Mouse (Mus musculus) spleen, adult 18-20 months (tissue): ENCODE results near the gene Stpg4.
A peak's percentile ranks its signal among the peaks of the same experiment; 100 is the strongest.

Experiments
- DNase-seq, 2 experiments: peaks; one replicate each; pipeline ENCODE4 v3.0.0; 2022; ENCODE audit warnings: mixed read lengths in 2 of 2

Gene Stpg4

DNA sequence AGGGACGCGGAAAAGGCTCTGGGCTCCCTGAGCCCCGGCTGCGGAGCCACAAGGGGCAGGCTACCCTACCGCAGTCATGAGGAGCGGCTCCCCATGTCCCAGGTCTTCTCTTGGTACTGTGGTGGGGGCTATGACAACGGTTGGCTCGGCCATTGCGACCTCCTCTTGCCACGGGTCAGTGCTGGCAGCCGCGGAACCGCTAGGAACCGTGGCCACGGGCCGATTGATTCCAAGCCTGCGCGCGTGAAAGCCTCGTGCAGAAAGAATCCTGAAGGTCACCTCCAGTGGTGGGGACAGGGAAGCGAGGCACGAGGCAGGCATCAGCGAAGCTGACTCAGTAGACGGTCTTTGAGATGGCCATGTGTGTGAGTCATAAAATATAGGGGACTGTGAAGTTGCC, at the start of gene Stpg4:
TSS of gene Stpg4 (minus strand) at position 231 of the 400 bp plus-strand sequence.
- no peak for DNase-seq

DNA sequence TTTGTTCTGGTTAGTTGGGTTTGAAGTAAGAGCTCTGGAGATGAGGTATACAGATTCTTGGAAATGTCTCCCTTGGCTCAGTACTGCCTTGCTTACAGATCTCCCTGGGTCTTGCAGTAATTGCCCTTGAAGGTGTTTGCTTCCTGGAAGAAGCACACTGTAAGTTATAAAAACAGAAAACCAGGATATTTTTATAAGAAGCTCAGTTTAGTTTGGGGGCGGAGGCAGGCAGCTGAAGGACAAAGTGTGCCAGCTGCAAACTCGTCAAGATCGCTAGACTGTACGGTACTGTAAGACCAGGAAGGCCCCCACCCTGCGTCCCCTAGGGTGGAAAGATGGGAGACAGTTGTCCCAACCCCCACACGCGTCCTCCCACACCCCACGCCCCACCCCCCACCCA, 47.8 kb upstream of the Stpg4 start:
- no peak for DNase-seq

DNA sequence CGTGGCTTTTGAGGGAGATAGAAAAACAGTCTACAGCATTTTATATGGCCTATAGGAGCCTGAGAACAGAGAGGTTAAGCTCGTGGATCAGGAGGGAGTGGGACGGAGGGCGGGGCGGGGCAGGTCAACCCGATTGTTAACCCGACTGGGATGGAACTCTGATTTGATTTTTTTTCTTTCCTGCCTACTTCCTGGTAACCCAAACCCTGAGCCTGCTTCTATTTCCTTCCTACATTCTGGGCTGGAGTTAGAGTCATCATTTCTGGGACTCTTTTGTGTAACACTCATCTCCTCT, 46.9 kb upstream of the Stpg4 start:
- no peak for DNase-seq

DNA sequence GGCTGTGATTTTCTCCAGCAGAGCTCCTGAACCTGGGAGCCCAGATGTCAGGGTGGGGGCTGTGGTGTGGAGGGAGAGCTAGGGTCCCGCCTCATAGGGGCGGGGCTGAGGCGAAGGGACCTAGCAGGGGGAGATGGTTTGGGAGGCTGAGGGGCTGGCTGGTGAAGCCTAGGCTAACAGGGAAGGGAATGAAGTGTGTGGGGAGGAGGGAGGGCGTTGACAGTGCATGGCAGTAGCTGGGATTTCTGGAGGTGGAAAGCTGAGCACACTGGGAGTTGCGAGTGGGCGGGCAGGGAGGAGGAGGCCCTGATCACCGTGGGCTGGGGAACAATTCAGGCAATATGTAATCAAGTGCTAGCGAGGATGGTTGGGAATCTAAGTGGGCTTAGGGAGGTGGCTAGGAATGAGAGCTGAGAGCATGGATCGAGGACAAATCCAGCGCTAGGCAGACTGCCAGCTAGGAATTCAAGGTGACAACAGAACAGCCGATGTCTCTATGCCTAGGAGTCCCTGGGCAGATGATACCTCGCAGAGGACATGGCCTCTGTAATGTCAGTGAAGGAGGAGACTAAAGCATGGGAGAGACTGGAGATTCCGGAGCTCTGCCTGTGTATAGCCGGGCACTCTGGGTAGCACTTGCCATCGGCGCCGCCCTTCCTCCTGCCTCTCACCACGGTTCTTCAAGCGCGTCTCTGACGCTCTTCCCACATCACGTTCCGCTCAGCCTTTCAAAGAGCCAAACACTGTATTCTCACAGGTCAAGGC, 46.4 kb upstream of the Stpg4 start:
- DNase-seq: peak in 1 of 2 experiments; percentile 23

DNA sequence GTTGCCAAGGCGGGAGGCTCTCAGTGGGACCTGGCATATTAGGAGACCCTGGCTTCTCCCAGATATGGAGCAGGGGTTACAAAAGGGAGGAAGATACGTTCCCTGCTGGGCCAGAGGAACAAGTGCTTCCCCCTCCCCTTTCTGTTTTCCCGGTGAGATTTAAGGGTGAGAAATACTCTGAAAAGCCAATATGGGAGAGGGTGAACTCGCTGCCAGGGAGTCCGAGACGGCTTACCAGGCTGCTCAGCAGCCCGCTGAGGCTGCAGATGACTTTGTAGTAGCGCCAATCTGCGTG, 45.8 kb upstream of the Stpg4 start:
- DNase-seq: no peak

DNA sequence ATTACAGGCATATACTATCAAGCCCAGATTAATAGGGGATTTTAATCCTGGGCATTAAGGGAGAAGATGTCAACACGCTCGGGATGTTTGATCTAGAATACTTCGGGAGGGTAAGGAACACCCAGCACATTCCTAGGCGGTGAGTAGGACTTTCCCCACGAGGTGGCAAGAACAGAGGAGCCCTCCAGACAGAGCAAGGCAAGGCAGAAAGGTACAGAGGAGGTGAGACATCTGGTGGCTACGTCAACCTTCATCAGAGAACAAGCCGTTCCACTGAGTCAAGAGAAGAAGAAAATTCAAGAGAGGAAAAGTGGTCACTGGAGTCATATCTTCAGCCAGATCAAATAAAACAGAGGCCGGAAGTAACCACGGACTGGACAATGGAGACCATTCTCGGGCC, 45.3 kb upstream of the Stpg4 start:
- no peak for DNase-seq

DNA sequence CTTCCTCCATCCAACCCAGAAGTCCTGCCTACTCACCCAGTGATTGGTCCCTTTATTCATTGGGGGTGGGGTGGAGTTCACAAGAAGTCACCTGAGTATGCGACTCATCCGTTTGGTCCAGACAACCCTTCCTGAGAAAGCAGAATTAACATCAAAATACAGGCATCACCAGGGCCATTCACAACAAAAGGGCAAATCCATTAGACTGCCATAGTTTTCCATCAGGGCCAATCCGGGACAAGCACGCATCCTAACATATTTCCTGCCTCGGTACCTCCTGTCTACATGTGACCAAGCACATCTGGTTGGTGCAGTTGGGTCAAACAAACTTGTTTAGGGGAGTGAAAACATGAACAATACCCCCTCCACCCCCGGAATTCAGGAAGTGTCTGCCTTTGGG, 44.1 kb upstream of the Stpg4 start:
- no peak for DNase-seq

DNA sequence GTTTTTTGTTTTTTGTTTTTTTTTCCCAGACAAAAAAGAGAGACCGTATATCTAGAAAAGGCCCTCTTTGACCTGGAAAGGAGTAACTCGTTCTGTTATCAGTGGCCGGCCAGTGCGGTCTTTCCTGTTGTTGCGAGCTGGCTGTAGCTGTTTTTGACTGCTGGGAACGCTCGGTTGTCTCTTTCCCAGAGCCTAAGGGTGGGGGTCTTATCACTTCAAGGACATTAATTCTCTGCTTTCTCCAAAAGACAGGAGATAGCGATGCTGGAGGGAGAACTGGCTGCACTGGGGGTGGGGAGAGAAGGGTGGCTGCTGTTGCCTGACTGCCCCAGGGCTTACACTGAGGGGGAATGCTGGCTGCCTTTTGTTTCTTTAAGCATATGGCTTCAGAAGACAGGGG, 43.3 kb upstream of the Stpg4 start:
- no peak for DNase-seq

DNA sequence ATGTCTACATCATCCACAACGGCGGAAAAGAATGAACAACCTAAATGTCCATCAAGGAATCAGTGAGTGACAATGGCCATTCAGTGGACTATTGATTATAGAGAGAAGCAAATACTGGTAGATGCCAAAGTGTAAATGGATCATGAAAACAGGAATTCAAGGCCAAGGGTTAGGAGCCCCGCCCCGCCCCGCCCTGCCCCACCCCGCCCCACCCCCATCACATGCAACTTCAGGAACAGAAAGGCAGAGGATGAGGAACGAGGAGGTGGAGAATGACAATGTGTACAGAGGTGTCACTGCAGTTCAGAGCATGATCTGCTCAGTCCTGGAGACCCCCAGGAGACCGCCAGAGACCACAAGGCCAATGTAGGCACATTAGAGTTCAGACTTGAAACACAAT, 42.7 kb upstream of the Stpg4 start:
- DNase-seq: no peak

DNA sequence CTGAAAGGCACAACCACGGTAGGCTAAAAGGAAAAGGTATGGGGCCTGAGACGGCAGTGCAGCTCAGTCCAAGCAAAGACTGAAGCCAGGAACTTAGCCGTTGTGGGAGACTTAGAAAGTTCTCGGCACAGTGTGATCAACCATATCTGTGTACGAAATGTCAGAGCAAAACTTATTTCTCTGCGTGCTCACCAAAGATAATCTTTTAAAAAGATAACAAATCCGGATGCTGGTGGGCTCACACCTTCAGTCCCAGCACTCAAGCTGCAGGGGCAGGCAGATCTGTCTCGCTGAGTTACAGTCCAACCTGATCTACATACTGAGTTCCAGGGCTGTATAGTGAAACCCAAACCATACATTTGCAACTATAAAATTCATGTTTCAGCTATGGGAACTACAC, 41.9 kb upstream of the Stpg4 start:
- no peak for DNase-seq

DNA sequence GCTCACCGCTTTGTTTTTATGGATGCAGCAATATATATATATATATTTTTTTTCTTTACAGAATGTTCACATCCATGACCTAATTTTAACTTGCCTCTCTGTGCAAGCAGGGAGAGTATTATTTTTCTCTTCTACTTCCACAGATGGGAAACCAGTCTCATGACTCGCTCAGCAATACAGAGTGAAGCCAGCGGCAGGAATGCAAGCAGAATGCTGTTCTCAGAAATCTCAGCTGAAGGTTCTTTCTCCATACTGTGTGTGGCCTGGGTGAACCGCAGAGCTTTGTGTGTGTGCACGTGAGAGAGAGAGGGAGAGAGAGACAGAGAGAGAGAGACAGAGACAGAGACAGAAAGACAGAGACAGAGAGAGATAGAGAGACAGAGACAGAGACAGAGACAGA, 41.1 kb upstream of the Stpg4 start:
- DNase-seq: no peak

DNA sequence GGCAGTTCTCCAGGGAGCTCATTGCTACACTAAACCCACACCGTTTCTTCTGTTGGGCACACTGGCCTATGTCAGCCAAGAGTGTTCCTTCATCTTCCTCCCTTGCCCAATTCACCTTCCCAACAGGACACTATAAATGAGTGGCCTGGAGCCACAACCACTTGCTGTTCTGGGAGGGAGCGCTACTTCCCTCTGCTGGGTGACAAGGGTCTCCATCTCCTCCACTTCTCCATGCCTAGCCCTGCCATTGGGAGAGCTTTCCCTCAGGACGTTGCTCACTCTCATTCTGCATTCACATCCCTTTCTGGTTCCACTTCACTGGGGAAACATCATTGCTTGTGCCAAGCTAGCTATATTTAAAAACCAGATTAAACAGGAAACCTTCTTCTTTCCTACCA, 34.0 kb upstream of the Stpg4 start:
- DNase-seq: no peak

DNA sequence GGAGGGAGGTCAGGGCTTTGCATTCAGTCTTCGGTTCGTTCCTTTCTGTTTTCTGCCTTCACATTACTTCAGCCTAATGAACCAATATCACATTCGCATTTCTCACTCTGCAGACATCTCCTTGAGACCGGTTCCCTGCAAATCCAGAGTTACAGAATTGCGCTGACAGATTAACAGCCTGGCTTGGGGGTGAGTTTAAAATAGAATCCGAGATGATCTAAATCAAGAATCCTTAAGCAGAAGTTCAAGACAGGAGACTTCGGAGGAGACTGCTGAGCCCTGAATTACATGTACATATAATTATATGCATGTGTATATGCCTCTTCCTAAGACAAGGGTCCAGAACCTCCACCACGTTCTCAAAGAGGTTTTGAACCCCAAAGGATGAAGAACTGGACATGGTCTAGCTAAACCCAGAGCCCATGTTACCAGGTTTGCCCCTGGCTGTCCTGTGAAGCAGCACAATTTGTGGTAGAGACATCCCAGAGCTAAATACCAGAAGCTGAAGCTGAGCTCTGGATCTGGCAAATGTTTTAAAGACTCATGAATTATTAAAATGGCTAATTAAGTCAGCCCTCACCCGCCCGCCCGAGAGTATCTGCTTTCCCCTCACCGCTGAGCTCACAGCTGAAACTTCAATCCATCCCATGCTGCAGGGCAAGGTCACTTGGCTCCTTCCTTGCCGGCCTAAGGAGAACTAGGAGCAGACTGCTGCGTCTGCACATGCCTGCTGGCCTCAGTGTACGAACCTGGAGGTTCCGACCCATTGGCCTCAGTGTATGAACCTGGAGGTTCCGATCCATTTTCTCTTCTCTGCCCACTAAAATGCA, 33.3 kb upstream of the Stpg4 start:
- no peak for DNase-seq

DNA sequence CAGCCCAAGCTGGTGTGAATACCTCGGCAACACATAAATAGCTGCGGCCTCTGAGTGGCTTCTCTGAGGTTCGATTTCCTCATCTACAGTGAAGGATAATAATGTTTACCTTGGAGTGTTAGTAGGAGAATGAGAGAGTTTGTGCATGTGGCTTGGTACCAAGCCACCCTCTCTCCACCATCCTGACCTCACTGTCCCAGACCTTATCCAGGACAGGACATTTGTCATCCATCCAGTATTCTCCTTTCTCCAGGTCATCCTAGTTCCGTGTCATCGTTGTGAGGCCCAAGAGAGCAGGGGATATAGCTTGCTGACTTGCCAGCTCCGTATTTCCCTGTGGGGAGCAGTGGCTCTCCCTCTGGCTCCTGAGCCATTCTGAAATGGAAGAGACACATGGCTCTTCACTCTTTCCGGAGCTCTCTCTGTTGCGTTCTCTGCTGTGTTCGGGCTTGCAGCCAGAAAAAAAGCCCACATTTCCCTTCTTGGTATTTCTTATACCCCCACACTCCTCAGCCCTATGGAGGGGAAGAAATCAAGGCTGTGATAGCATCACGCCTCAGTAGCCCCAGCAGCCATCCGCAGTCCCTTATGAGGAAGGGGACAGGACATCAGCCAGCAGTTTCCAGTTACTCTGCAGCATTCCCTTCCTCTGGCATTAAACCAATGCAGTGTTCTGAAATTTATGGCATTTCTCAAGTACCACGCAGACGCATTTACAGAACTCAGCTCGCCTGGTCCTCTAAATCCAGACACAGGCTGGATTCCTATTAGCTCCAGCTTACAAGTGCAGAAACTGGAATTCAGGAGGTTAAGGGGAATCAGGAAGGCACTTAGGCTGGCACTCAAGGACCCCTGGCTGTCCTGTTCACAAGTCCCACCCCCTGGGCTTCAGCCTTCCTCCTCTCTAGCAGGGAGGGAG, 32.5 kb upstream of the Stpg4 start:
- DNase-seq: no peak

DNA sequence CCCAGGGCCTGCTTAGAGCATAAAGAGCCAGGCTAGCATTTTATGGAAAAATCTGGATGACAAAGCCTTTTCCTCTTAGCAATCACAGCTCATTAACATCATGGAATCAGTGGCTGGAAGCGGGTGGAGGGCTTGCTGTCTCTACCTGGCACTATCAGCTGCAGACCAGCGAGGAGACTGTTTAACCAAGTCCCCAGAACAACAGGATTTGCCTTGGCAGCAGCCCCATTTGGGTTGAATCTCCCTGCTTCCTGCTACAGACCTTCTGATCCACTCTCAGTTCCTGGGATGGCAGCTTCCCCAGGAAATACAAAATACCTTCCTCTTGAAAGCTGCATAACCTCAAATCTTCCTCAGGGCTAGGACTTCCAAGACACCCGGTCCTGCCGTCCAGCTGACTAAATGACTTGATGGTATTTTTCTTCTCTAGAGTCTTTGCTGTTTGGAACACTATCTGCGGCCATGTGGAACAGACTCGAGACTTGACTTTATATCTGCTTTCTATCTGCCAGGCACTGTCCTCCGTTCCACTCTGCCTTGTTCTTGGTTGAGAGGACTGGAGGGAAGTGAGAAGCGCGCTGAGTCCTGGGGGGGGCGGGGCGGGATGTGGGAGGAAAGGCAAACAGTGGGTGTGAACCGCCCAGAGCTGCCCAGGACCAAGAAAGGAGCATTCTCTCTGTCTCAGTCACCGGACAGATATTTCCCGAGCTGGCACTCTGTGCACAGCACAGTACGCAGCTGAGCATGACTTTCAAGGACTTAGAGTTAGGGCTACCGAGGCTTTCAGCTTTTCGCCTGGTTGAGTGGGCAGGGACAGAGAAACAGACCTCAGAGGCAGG, 31.6 kb upstream of the Stpg4 start:
- DNase-seq: peak in 1 of 2 experiments; percentile 25

DNA sequence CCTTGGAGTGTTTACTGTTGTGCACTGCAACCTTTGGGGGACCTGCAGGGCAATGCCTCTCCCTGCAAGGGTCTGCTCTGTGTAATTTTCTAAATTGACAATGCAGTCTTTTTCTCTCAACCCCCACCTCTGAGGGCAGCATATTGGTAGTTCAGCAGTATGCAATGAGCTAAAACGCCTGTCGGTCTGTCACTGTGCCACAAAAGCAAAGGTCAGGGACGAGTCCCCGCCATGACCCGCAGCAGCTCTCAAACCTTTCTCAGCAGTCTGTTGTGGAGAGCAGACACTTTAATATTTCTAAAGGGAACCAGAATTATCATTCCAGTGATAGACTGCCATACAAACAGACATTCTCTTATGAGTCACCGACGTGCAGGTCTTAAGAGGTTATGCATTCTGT, 30.4 kb upstream of the Stpg4 start:
- DNase-seq: no peak

DNA sequence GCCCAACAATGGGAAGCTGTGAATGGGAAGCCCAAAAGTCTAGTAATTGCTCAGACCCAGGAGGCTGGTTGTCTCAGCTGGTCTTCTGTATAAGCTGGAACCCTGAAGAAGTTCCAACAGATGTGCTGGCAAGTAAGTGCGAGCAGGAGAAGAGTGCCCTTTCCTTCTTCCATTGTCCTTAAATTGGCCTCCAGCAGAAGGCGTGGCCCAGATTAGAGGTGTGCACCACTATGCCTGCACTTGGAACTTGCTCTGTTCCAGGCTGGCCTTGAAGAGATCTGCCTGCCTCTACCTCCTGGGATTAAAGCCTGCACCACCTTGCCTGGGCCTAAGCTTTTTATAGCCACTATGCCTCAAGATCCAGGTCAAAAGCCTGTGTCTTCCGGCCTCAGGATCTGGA, 26.6 kb upstream of the Stpg4 start:
- no peak for DNase-seq

DNA sequence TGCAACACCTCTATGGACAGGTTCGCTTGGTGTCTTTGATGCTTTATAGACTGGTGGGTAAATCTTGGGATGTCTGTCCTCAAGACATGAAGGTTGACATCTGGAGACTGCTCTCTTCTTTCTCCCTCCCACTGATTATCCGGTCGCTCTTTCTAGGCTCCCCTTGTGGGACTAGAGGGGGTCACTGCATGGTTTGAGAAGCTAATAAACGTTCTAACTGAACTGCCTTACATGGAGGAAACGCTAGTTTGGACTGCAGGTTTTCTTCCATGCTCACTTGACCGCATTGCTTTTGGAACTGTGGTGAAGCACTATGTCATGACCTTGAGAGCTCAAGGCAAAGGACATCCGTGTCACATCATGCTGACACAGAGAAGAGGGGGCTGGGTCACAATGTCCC, 25.8 kb upstream of the Stpg4 start:
- DNase-seq: no peak

DNA sequence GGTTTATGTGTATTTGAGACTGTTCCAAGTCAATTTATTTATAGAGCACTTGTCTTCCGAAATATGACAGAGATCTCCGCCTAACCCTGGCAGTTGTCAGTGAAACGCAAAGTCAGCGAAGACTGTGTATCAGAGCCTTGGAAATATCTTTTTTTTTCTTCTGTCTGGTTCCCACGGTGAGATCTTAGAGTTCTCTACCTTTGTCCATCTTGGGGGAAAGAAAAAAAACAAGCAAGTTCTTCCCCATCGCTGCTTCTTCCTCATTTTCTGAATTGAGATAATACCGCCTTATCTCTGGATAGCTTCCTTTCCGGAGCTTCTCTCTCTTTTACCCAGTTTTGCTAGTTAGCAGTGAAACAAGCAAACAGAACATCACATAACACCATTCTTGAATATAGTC, 21.3 kb upstream of the Stpg4 start:
- no peak for DNase-seq

DNA sequence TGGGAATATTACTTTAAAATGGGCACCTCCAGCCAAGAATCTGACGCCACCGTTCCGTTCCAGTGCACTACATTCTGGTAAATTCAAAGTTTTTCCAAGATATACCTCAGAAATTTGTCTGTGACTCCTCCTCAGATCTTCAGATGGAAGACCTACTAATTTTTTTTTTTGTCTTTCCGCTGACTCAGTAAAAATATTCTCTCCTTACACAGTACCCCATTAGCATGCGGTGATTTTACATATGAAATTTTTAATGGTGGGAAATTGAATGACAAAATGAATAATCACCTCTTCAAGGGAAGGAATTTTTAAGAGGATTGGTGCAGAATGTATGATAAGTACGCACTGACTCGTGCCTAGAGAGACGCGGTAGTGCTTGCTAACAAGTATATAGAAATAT, 20.8 kb upstream of the Stpg4 start:
- DNase-seq: no peak

DNA sequence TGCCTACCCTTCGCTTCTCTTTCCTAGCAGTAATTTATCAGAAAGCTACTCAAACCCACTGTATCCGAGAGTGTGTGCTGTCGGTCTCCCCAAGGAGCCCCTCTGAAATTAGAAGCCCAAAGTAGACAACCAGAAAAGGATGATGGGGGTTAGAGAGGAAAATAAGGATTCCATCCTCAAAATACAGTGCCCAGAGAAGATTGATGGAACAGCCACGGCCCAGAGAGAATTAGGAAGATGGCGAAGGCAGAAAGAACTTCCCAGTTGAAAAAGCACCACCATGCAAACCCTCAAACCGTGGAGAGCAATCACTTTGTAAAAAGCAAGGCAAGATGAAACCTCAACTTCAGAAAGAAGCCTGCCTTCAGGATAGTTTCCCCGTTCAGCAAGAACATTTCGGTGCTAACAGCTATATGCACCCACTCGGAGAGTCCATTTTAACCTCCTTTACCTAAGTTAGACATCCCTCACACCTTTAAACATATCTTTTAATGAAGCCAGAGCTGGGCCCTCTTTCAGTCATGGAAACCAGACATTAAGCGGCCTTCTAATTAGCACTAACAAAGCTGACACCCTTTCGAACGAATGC, 20.2 kb upstream of the Stpg4 start:
- no peak for DNase-seq
